Mouse (Mus musculus): ENCODE measurements around the gene H2-Eb1. TPM values are rescaled to one million over a fixed set of nuclear protein-coding genes. Genes with fewer than 3 reads are reported as not detected.

The H2-Eb1 gene
- polyA plus RNA-seq, 1 experiment from 2014 or later, result 1.1 TPM

Other genes starting within 250 kb of the H2-Eb1 start
- gene H2-Oa, start 213.5 kb upstream of the H2-Eb1 start, polyA plus RNA-seq (2016; fragmentation: Nextera tagmentation; extraction: Ambion mirVana), result 0.27 and 0.41 TPM in 2 replicates
- gene H2-DMa, start 186.3 kb upstream of the H2-Eb1 start, polyA plus RNA-seq (2016; fragmentation: Nextera tagmentation; extraction: Ambion mirVana), result 9.1 and 9.6 TPM in 2 replicates
- gene Brd2, start 183.2 kb upstream of the H2-Eb1 start, polyA plus RNA-seq (2016; fragmentation: Nextera tagmentation; extraction: Ambion mirVana), result 138 and 146 TPM in 2 replicates
- gene H2-DMb2, start 162.6 kb upstream of the H2-Eb1 start, polyA plus RNA-seq (2016; fragmentation: Nextera tagmentation; extraction: Ambion mirVana), result not detected in 2 replicates
- 0.38 and 0.69 TPM in 2 replicates for gene H2-DMb1, start 152.8 kb upstream of the H2-Eb1 start, polyA plus RNA-seq (2016; fragmentation: Nextera tagmentation; extraction: Ambion mirVana)
- 1.3 and 2.2 TPM in 2 replicates for gene Tap1, start 118.3 kb upstream of the H2-Eb1 start, polyA plus RNA-seq (2016; fragmentation: Nextera tagmentation; extraction: Ambion mirVana)
- gene Psmb9, start 118.1 kb upstream of the H2-Eb1 start, polyA plus RNA-seq (2016; fragmentation: Nextera tagmentation; extraction: Ambion mirVana), result 0.78 and 1.1 TPM in 2 replicates
- gene Psmb8, start 108.1 kb upstream of the H2-Eb1 start, polyA plus RNA-seq (2016; fragmentation: Nextera tagmentation; extraction: Ambion mirVana), result 0.53 and 1.7 TPM in 2 replicates
- 0.47 and 1.1 TPM in 2 replicates for gene Tap2, start 102.3 kb upstream of the H2-Eb1 start, polyA plus RNA-seq (2016; fragmentation: Nextera tagmentation; extraction: Ambion mirVana)
- gene H2-Ob, start 67.0 kb upstream of the H2-Eb1 start, polyA plus RNA-seq (2016; fragmentation: Nextera tagmentation; extraction: Ambion mirVana), result not detected in 2 replicates
- 1.9 and 2.5 TPM in 2 replicates for gene H2-Ab1, start 48.2 kb upstream of the H2-Eb1 start, polyA plus RNA-seq (2016; fragmentation: Nextera tagmentation; extraction: Ambion mirVana)
- gene H2-Aa, start 18.0 kb upstream of the H2-Eb1 start, polyA plus RNA-seq (2016; fragmentation: Nextera tagmentation; extraction: Ambion mirVana), result not detected in 2 replicates
- not detected in 2 replicates for gene H2-Eb2, start 19.8 kb downstream of the H2-Eb1 start, polyA plus RNA-seq (2016; fragmentation: Nextera tagmentation; extraction: Ambion mirVana)
- not detected in 2 replicates for gene Btnl2, start 49.0 kb downstream of the H2-Eb1 start, polyA plus RNA-seq (2016; fragmentation: Nextera tagmentation; extraction: Ambion mirVana)
- not detected in 2 replicates for gene Btnl1, start 71.3 kb downstream of the H2-Eb1 start, polyA plus RNA-seq (2016; fragmentation: Nextera tagmentation; extraction: Ambion mirVana)
- 2.4 and 2.6 TPM in 2 replicates for gene BC051142, start 93.0 kb downstream of the H2-Eb1 start, polyA plus RNA-seq (2016; fragmentation: Nextera tagmentation; extraction: Ambion mirVana)
- not detected in 2 replicates for gene Btnl4, start 171.5 kb downstream of the H2-Eb1 start, polyA plus RNA-seq (2016; fragmentation: Nextera tagmentation; extraction: Ambion mirVana)
- gene Btnl6, start 211.5 kb downstream of the H2-Eb1 start, polyA plus RNA-seq (2016; fragmentation: Nextera tagmentation; extraction: Ambion mirVana), result not detected in 2 replicates

All from forebrain, embryonic 12.5 days (tissue).